Mouse (Mus musculus): ENCODE measurements around the gene Bub3.

- no peak for TF ChIP-seq CTCF (IDR thresholded peaks at IDR 0.05 in 2 of 3, conservative IDR thresholded peaks at IDR 0.05 in 1 of 3; ENCODE audit: control insufficient read depth in 1 of 3, insufficient read depth in 1 of 3, low read depth in 2 of 3, low read length in 3 of 3, poor library complexity in 1 of 3, severe bottlenecking in 1 of 3)
- TF ChIP-seq MXI1 (IDR thresholded peaks at IDR 0.05; ENCODE audit: low read depth, low read length), result no peak
- no peak for TF ChIP-seq MEF2A (IDR thresholded peaks at IDR 0.05; ENCODE audit: extremely low read depth, insufficient replicate concordance, low read depth, low read length, poor library complexity, severe bottlenecking)
- TF ChIP-seq POLR2A (IDR thresholded peaks at IDR 0.05; ENCODE audit: control insufficient read depth in 1 of 2, insufficient read depth in 1 of 2, low read depth in 1 of 2, low read length in 2 of 2, poor library complexity in 1 of 2), result no peak
- TF ChIP-seq SIN3A (IDR thresholded peaks at IDR 0.05; ENCODE audit: low read length), result no peak
These were observed 49.7 kb downstream of the Bub3 start for GRCm38 (mm10) chr7:131609677-131610076.
